Mouse (Mus musculus) megakaryocyte, embryonic 14.5 days (primary cell): ENCODE data around the gene Vsig10.

Experiments used
- FLI1 ChIP-seq: IDR thresholded peaks from 2 replicates; pipeline ENCODE4 v1.6.1; 2012; ENCODE audit warnings: low read length, inconsistent platforms, mixed read lengths
- GATA1 ChIP-seq: IDR thresholded peaks from 3 replicates; pipeline ENCODE4 v1.6.1; 2012; ENCODE audit warnings: mixed read lengths, low read length, inconsistent platforms, borderline replicate concordance

GRCm38 (mm10) chr5:117403609-117404008 lies 84.7 kb downstream of the Vsig10 start:
- TF ChIP-seq GATA1 (no peak), FLI1 (no peak)
